Mouse (Mus musculus): ENCODE measurements around the gene St6galnac3. TPM values are rescaled to one million over a fixed set of nuclear protein-coding genes. Genes with fewer than 3 reads are reported as not detected.

The St6galnac3 gene
- total RNA-seq, 4 experiments from 2014 or later: 19.2 to 25.5 (median 24.8) TPM

DNA sequence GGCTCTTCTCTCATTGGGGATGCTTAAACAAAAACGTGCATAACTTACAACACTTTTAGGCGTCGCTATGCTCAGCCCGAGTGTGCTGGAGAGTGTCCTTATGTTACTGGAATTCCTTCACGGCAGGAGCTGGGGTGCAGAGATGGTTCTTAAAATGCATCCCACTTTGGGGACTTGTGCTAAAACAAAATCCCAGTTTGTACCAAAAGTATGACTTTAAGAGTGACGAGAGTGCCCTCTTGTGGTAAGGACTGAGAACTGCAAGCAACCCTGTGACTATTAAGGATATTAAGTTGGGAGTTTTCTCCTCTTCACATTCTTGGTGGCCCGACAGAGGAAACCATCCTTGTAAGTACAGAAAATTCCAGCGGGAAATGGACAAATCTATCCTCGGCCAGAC, 69.9 kb downstream of the St6galnac3 start:
- peak; percentile 47 to 62 for DNase-seq (ENCODE audit: low spot score in 2 of 2)

- no peak for DNase-seq (ENCODE audit: low spot score in 2 of 2)
Observed at GRCm38 (mm10) chr3:153652850-153653249, 72.1 kb downstream of the St6galnac3 start.

DNA sequence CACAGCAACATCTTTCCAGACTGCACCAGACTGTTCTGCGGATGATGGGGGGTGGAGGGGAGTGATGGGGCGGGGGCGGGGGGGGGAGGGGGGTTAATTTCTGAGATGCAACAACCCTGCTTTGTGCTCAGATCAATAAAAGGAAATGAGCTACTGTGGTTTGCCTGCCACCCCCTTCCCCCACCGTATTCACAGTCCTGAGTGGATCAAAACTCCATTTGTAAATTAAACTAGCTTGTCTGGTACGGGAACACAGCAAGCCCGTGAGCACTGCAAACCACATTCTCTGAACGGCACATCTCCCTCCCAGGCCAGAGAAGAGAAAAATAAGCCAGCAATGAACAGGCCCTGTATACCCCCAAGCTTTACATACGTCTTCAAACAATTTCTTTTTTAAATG, 76.3 kb downstream of the St6galnac3 start:
- DNase-seq (ENCODE audit: low spot score in 2 of 2): no peak

DNA sequence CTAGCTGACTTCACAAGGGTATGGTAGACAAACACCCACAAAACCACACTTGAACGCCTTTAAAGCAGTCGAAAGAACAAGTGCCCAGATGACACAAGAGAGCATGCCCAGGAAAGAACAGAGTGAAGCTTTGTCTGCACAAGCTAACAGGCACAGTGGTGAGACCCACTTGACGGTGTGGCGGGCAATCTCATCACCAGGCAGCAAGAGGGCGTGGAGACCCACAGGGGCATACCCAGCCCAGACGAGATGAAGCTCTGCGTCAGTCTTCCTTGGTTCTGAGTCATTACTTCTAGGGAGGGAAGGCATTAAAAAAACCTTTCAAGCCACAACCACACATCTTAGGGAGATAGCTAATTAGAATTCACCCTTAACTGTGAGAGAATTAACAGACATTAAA, 79.2 kb downstream of the St6galnac3 start:
- no peak for DNase-seq (ENCODE audit: low spot score in 2 of 2)

GRCm38 (mm10) chr3:153643822-153644519, 81.0 kb downstream of the St6galnac3 start:
- no peak for DNase-seq (ENCODE audit: low spot score in 2 of 2)

GRCm38 (mm10) chr3:153642826-153643225, 82.1 kb downstream of the St6galnac3 start:
- DNase-seq (ENCODE audit: low spot score in 2 of 2): no peak

- DNase-seq (ENCODE audit: low spot score in 2 of 2): no peak
Observed at GRCm38 (mm10) chr3:153641805-153642204, 83.2 kb downstream of the St6galnac3 start.

DNA sequence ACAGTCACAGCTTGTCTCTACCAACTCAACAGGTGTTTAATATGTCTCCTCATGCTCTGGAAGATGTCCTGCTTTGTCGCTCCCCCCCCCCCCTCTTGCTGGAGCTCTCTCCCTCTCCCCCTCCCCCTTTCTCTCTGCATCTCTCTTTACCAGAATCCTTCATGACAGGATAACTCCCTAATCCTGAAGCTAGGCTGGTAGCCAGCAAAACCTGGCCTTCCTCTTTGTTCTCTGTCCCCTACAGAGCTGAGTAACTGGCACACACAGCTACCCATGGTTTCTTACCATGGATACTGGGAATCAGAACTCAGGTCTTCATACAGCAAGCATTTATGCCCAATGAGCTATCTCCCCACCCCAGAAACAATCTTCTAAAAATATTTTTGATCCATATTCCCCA, 87.6 kb downstream of the St6galnac3 start:
- no peak for DNase-seq (ENCODE audit: low spot score in 2 of 2)

DNA sequence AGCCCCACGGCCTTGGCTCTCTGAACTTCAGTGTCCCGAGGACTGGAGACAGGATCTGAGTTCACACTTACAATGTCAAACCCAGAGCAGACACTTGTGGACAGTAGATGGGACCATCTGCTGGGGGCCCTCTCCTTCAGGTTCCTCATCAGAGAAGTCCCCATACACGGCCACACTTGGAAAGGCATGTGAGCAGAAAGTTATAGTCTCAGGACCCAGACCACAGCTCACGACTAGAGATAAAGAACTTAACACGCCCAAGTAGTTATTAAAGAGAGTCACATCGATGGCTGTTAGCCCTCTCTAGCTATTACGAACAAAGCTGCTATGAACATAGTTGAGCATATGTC, 88.2 kb downstream of the St6galnac3 start:
- DNase-seq (ENCODE audit: low spot score in 2 of 2): no peak

- DNase-seq (ENCODE audit: low spot score in 2 of 2): no peak
Observed at GRCm38 (mm10) chr3:153636094-153636803, 88.7 kb downstream of the St6galnac3 start.

DNA sequence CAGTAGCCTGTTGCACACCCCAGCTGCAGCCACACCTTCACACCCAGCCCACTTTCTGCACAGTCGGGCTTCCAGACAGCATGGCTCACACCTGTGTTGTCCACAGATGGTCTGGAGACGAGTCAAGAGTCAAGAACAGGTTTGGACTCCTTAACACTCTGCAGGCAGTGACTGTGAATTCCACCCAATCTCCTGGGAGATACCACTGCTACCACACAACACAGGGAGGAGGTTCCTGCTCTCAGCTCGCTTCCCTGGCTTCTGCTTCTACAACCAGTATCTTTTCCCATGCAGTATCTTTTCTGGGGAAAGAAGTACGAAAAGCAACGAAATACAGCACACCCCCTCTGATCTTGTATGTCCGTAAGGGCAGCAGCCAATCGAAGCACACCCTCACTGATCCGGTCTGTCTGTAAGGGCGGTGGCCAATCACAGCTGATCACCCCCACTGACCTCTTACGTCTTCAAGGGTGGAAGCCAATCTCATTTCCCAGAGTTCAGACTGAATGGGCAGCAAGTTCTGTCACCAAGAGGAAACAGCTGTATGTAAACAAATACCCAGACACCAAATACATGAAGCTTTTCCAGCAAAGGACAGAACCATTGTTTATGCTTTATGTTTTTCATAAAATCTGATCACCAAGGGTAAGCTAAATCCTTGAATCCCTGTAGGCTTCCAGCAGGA, 92.8 kb downstream of the St6galnac3 start:
- no peak for DNase-seq (ENCODE audit: low spot score in 2 of 2)

- DNase-seq (ENCODE audit: low spot score in 2 of 2): no peak
Observed at GRCm38 (mm10) chr3:153626237-153626636, 98.7 kb downstream of the St6galnac3 start.

GRCm38 (mm10) chr3:153618976-153619375, 106.0 kb downstream of the St6galnac3 start:
- no peak for DNase-seq (ENCODE audit: low spot score in 2 of 2)

DNA sequence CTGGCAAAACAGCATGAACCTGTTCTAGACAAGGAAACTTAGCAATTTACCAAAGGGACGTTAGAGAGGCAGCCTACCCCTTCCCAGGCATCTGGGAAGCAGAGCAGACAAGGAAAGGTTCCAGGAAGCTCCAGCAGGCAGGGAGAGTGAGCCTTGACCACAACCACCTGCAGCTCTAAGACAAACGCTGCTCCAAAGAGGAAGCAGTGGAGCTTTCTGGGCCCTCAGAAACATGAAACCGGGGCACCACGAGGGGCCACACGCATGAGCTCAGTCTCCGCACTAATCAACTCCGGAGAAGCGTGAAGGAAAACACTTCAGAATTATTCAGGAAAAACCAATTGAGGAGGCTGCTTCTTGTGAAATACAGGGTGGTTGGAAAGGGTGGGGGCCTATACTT, 108.1 kb downstream of the St6galnac3 start:
- DNase-seq (ENCODE audit: low spot score in 2 of 2): no peak

DNA sequence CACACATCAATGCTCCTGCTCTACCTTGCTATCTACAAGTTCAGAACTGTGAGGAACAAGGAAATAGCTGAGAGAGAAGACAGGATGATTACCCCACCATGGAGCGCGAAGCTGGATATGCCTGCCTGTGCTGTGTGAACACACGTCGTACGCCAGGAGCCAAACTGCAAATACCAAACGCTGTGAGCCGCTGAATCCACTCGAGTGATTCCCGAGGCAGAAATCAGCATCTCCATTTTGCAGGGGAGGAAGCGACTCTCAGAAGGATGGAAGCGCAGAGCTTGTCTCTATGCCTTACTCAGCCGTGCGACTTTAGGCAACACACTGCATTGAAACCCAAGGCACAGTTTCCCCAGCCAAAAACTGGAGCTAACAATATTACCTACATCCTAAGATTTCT, 114.7 kb downstream of the St6galnac3 start:
- DNase-seq (ENCODE audit: low spot score in 2 of 2): no peak

GRCm38 (mm10) chr3:153606331-153606730, 118.6 kb downstream of the St6galnac3 start:
- no peak for DNase-seq (ENCODE audit: low spot score in 2 of 2)

GRCm38 (mm10) chr3:153605767-153606098, 119.2 kb downstream of the St6galnac3 start:
- DNase-seq (ENCODE audit: low spot score in 2 of 2): no peak

DNA sequence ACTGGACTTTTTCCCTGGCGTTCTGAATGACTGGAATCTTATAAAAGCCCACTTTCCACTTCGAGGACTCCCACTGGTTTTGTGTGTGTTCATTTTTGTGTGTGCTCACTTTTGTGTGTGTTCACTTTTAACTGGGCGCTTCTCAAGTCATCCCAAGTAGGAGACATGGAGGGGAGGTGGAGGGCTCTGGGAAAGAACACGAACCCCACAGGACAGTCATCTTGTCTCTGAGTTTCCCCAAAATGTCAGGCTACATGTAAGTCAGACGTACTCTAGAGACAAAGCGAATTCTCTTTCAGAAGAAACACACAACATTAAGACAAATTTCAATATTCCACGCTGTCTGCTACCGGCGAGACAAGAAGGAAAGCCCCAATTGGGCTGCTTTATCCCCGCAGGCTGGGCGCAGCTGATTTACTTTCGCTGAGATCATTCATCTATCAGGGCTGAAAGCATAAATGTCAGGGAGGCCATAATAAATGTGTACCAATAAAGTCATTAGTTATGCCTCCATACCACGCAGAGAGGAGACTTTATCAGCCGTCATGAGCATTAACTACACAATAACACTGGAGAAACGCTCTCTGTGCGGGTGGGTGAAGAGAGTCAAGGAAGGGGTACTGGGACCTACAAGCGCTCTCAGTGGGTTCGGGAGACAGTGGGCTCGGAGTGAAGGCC, 119.7 kb downstream of the St6galnac3 start:
- DNase-seq (ENCODE audit: low spot score in 2 of 2): no peak

GRCm38 (mm10) chr3:153599179-153599578, 125.8 kb downstream of the St6galnac3 start:
- no peak for DNase-seq (ENCODE audit: low spot score in 2 of 2)

GRCm38 (mm10) chr3:153598631-153599030, 126.3 kb downstream of the St6galnac3 start:
- DNase-seq (ENCODE audit: low spot score in 2 of 2): no peak

DNA sequence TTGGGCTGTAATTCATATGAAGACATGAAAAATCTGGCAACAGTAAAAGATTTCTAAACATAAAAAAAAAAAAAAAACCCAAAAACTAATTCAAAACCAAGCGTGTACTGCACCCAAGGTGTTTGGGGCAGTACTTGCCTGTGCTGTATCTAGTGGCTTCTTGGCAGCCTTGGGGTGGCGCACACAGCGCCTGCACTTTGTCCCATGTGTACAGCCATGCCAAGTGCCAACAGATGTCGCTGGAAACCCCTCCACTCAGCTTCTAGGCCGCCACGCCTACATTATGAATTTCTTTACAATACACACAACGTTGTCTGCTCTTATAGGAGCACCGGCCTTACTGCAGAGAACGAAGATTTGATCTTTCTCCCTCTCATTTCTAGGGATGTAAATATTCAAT, 130.4 kb downstream of the St6galnac3 start:
- no peak for DNase-seq (ENCODE audit: low spot score in 2 of 2)

DNA sequence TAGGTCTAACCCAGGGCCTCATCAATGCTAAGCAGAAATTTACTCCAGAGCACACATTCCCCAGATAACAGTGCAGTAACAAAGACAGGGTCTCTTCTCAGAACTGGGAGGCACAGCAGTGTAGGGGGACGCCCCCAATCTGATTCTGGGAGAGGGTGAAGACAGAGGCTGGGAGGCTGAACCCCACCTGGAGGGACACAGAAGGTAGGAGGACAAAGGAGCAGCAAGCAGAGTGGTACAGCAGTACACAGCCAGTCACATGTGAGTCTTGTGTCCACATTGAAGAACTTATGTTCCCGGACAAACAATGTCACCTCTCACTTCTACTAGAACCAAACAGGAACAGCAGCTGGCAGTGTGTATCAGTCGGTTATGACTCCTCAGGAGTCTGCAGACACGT, 131.0 kb downstream of the St6galnac3 start:
- no peak for DNase-seq (ENCODE audit: low spot score in 2 of 2)

Measured in left cerebral cortex, adult 8-10 months (tissue).